Mouse (Mus musculus) midbrain, embryonic 10.5 days (tissue): Measurements from ENCODE around the gene Tead1. TPM values are rescaled to one million over a fixed set of nuclear protein-coding genes. Genes with fewer than 3 reads are reported as not detected.

ENCODE experiments used
- DNase-seq: peaks from one replicate; pipeline ENCODE4 v3.0.0-alpha.2; 2017; ENCODE audit warnings: low spot score
- H3K27ac ChIP-seq: fragments of 300-500 bp; sonication (generic); replicated peaks from 2 replicates; pipeline ENCODE4 v1.5.1; 2016; ENCODE audit warnings: mild to moderate bottlenecking
- H3K27me3 ChIP-seq: fragments of 300-500 bp; sonication (generic); 2 replicates; pipeline ENCODE4 v1.6.1; 2016; ENCODE audit warnings: low read depth, mild to moderate bottlenecking; ENCODE audit not compliant: poor library complexity, severe bottlenecking
- H3K36me3 ChIP-seq: fragments of 300-500 bp; sonication (generic); 2 replicates; pipeline ENCODE4 v1.6.1; 2016; ENCODE audit warnings: mild to moderate bottlenecking, moderate library complexity
- H3K4me1 ChIP-seq: fragments of 300-500 bp; sonication (generic); 2 replicates; pipeline ENCODE4 v1.6.1; 2016
- H3K4me3 ChIP-seq: fragments of 300-500 bp; sonication (generic); 2 replicates; pipeline ENCODE4 v1.5.1; 2016; ENCODE audit warnings: mild to moderate bottlenecking, moderate library complexity
- H3K9me3 ChIP-seq: fragments of 300-500 bp; sonication (generic); replicated peaks from 2 replicates; pipeline ENCODE4 v1.6.1; 2016; ENCODE audit warnings: mild to moderate bottlenecking
- WGBS: fragments of 180-500 bp; shearing (Covaris S2); methylation state at CpG from one replicate; pipeline ENCODE4 v1.1.7; 2016; 5-methylcytosine and 5-hydroxymethylcytosine counted together
- polyA plus RNA-seq: library from polyadenylated mRNA; unstranded; fragments of >200 nt; fragmentation: Nextera tagmentation; extraction: Ambion mirVana; gene quantifications from 2 replicates; pipeline ENCODE4 v1.2.1, GENCODE M21; 2016

Tead1 gene
- polyA plus RNA-seq, 1 experiment from 2014 or later: 17.1 TPM

DNA sequence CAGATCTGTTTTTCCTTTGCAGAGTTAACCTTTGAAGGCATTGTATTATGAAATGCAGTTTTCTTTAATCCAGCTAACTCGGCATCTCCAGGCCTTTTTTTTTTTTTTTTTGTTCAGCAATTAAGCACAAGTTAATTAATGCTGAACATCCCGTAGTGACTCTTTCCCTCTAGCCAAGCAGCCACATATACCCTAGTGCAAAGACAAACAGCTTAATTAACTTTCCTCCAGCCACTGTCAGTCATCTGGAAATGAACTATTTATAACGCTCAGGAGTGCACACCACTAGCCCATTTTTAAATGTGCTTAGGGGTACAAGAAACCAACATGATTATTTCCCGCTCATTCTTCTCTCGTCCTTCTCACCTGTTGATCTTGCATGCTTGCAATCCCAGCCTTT is 136.9 kb downstream of the Tead1 start:
- DNase-seq: no peak
- Histone ChIP-seq H3K27me3 (no peaks in the 10 kb centered on the region), H3K27ac (no peak overlapping the region), H3K9me3 (no peaks in the 10 kb centered on the region), H3K4me1 (peaks cover 16% of the 10 kb centered on the region), H3K4me3 (no peak overlapping the region), H3K36me3 (no peaks in the 10 kb centered on the region)
- 78% methylated on average over 5 of the region's 5 CpGs for WGBS

- H3K4me3 ChIP-seq: no peak overlapping the region
- no peaks in the 10 kb centered on the region for H3K27me3 ChIP-seq
- no peaks in the 10 kb centered on the region for H3K9me3 ChIP-seq
- H3K4me1 ChIP-seq: peaks cover 52% of the 10 kb centered on the region
- H3K27ac ChIP-seq: no peak overlapping the region
- no peaks in the 10 kb centered on the region for H3K36me3 ChIP-seq
- 91% methylated on average over 4 of the region's 4 CpGs for WGBS
- no peak for DNase-seq
These were observed 140.7 kb downstream of the Tead1 start for GRCm38 (mm10) chr7:112819833-112820232.

DNA sequence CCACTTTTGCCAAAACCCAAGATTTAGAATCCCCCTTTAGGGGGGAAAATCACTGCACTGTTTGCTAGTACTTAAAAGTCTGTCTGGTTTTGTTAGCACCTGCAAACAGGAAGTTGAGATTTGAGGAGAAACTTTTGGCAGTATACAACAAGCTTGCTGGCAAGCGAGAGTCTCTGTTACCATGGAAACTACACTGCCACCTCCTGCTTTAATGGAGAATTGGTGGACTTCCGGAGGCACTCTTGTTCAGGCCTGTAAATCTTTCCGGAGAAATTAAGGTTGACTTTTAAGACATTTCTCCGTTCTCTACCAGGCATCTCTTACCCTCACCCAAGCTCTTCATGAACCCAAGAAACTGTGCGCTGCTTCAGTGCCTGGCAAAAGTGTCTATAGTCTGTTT is 143.8 kb downstream of the Tead1 start:
- peaks cover 82% of the 10 kb centered on the region for H3K4me1 ChIP-seq
- WGBS: 15% methylated on average over 5 of the region's 5 CpGs
- peaks cover 13% of the 10 kb centered on the region; the same call in 1 of the 2 replicates for H3K27me3 ChIP-seq
- H3K36me3 ChIP-seq: no peaks in the 10 kb centered on the region
- DNase-seq: peak; percentile 37
- H3K4me3 ChIP-seq: peak overlapping the region; percentile 37
- H3K9me3 ChIP-seq: no peaks in the 10 kb centered on the region
- peak overlapping the region; percentile 71 for H3K27ac ChIP-seq

GRCm38 (mm10) chr7:112823621-112824020 is 144.5 kb downstream of the Tead1 start:
- Histone ChIP-seq H3K27ac (peak overlapping the region; percentile 71), H3K4me1 (peaks cover 90% of the 10 kb centered on the region), H3K36me3 (no peaks in the 10 kb centered on the region), H3K27me3 (peaks cover 13% of the 10 kb centered on the region; the same call in 1 of the 2 replicates), H3K4me3 (peak overlapping the region; percentile 37), H3K9me3 (no peaks in the 10 kb centered on the region)
- 4% methylated on average over 5 of the region's 5 CpGs for WGBS
- peak; percentile 80 for DNase-seq

- peak; percentile 63 for DNase-seq
- Histone ChIP-seq H3K4me1 (peaks cover 91% of the 10 kb centered on the region), H3K4me3 (peak overlapping the region; percentile 35), H3K9me3 (no peaks in the 10 kb centered on the region), H3K36me3 (no peaks in the 10 kb centered on the region), H3K27me3 (peaks cover 13% of the 10 kb centered on the region; the same call in 1 of the 2 replicates), H3K27ac (peak overlapping the region; percentile 80)
- 7% methylated on average over 11 of the region's 11 CpGs for WGBS
These were observed 146.2 kb downstream of the Tead1 start for GRCm38 (mm10) chr7:112825339-112825781.

DNA sequence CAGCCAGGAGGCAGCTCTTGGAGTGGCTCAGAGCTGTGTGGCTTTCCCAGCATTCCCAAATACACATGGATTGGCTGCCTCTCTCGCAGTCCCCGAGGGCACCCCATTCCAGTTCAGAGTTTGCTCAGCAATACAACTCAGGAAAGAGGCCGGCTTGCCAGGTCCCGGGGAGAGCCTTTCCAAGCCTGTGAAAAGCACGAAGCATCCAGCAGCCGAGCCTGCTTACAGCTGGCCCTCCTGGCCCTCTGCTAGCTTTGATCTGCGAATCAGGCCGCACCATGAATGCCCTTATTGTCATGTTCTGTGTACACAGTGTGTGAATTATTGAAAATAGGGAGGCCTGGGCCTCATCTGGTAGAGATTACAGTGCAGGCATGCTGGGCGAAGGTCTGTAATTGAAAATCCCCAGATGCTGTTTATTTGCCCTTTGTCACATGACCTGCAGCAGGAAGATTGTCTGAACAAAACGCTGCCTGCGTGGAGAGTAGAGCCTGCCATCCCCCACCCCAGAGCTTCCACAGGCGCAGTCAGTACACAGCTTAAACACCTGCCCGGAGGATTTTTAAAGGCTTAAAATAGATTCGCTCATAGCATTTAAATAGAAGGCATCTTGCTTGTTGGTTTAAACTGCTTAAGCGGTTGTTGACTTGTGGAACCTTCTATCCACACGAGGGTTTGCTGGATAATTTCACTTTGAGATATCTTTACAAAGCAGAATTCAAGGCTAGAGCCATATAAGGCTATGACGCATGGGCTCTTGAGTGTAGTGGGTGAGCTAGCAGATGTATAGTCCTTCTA is 147.2 kb downstream of the Tead1 start:
- Histone ChIP-seq H3K27ac (peak overlapping the region; percentile 80), H3K4me3 (peak overlapping the region; percentile 35), H3K36me3 (no peaks in the 10 kb centered on the region), H3K27me3 (peaks cover 13% of the 10 kb centered on the region; the same call in 1 of the 2 replicates), H3K9me3 (no peaks in the 10 kb centered on the region), H3K4me1 (peaks cover 88% of the 10 kb centered on the region)
- 18% methylated on average over 17 of the region's 17 CpGs for WGBS
- DNase-seq: peak; percentile 77

DNA sequence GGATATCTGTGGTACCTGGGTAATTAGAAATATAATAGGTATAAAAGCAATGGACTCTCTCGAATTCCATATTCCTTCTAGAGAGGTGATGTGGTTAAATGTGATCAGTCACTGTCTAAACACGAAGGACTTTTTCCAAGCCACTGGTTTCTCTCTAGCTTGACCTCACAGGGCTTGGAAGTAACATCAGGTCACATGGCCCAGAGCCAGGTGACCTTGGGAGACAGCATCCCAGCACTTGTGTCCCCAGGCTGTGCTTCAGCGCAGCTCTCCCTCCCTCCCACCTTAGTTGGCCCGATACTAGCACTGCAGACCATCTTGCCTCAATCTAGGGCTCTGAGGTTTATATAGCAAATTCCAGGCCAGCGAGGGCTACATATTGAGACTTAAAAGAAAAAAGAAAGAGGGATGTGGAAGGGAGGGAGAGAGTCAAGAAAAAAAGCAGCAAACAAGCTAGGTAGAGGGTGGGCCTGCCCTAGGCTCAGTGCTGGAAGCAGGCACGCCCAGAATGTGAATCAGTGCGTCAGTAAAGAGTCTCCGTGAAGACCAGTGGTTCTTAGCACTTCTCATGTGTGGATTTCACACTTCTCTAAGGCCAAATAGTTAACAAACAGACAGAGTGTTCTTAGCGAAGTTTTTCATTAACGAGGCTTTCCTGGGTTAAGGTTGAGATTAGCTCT is 149.0 kb downstream of the Tead1 start:
- DNase-seq: no peak
- Histone ChIP-seq H3K36me3 (no peaks in the 10 kb centered on the region), H3K9me3 (no peaks in the 10 kb centered on the region), H3K27ac (0 out of 2 replicates have a peak overlapping the region, but pooled peaks have one; percentile 42), H3K27me3 (peaks cover 13% of the 10 kb centered on the region; the same call in 1 of the 2 replicates), H3K4me3 (no peak overlapping the region), H3K4me1 (peaks cover 87% of the 10 kb centered on the region)
- WGBS: 61% methylated on average over 10 of the region's 10 CpGs

GRCm38 (mm10) chr7:112828696-112829022 is 149.5 kb downstream of the Tead1 start:
- peaks cover 83% of the 10 kb centered on the region for H3K4me1 ChIP-seq
- H3K27me3 ChIP-seq: peaks cover 13% of the 10 kb centered on the region; the same call in 1 of the 2 replicates
- H3K27ac ChIP-seq: no peak overlapping the region
- H3K36me3 ChIP-seq: no peaks in the 10 kb centered on the region
- no peaks in the 10 kb centered on the region for H3K9me3 ChIP-seq
- DNase-seq: no peak
- no peak overlapping the region for H3K4me3 ChIP-seq

DNA sequence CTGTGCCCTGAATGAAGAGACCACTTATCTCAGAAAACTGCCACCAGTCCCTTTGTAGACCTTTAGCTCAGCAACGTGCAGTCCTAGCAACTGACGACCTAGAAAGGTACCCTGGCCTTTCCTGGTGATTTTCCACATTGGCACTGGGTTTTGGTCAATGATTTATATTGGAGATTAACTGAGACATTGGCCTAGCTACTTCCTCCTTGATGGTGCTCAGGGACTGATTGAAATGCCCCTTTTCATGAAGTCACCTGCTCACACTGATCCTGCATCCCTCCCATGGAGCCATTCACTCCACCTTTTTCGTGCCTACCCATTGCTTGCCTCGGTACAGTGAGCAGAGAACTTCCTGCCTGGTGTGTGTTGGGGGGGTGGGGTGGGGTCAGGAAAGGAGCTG is 151.8 kb downstream of the Tead1 start:
- no peak for DNase-seq
- no peak overlapping the region for H3K4me3 ChIP-seq
- peaks cover under 1% of the 10 kb centered on the region; the same call in 1 of the 2 replicates for H3K36me3 ChIP-seq
- H3K27ac ChIP-seq: no peak overlapping the region
- H3K9me3 ChIP-seq: no peaks in the 10 kb centered on the region
- WGBS: 65% methylated on average over 4 of the region's 4 CpGs
- H3K27me3 ChIP-seq: peaks cover 13% of the 10 kb centered on the region; the same call in 1 of the 2 replicates
- H3K4me1 ChIP-seq: peaks cover 68% of the 10 kb centered on the region

- H3K36me3 ChIP-seq: peaks cover 4% of the 10 kb centered on the region
- H3K9me3 ChIP-seq: no peaks in the 10 kb centered on the region
- H3K4me3 ChIP-seq: no peak overlapping the region
- WGBS: 83% methylated on average over 4 of the region's 4 CpGs
- peaks cover 13% of the 10 kb centered on the region; the same call in 1 of the 2 replicates for H3K27me3 ChIP-seq
- no peak for DNase-seq
- H3K27ac ChIP-seq: peak overlapping the region; percentile 38; the same call in 1 of the 2 replicates
- H3K4me1 ChIP-seq: peaks cover 64% of the 10 kb centered on the region
These were observed 152.3 kb downstream of the Tead1 start for GRCm38 (mm10) chr7:112831446-112831845.

DNA sequence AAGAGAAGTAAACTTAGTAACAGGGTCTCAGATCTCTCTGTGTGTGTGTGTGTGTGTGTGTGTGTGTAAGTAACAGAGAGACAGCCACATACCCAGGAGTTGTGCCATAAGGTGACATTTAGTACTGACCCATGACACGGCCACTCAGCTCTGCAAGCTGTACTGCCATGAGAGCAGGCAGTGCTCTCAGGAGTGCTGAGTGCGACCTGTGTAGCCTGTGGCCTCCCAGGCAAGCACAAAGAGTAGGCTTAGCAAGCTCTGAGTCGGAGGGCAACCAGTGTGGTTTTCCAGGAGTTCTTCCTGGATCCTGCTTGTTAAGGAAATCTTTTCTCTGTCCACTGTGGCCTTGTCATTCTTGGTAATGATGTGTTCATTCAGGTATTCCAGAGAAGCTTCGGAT is 154.0 kb downstream of the Tead1 start:
- Histone ChIP-seq H3K9me3 (peaks cover 11% of the 10 kb centered on the region; the same call in 1 of the 2 replicates), H3K36me3 (peaks cover 16% of the 10 kb centered on the region), H3K27ac (0 out of 2 replicates have a peak overlapping the region, but pooled peaks have one; percentile 1), H3K4me1 (peaks cover 47% of the 10 kb centered on the region), H3K27me3 (no peaks in the 10 kb centered on the region; the same call in 1 of the 2 replicates), H3K4me3 (no peak overlapping the region)
- 80% methylated on average over 4 of the region's 4 CpGs for WGBS
- no peak for DNase-seq

- DNase-seq: no peak
- H3K9me3 ChIP-seq: peaks cover 11% of the 10 kb centered on the region; the same call in 1 of the 2 replicates
- peaks cover 7% of the 10 kb centered on the region; the same call in 1 of the 2 replicates for H3K27me3 ChIP-seq
- no peak overlapping the region for H3K4me3 ChIP-seq
- WGBS: 94% methylated on average over 9 of the region's 9 CpGs
- H3K27ac ChIP-seq: no peak overlapping the region
- peaks cover 52% of the 10 kb centered on the region for H3K4me1 ChIP-seq
- H3K36me3 ChIP-seq: peaks cover 23% of the 10 kb centered on the region
These were observed 157.0 kb downstream of the Tead1 start for GRCm38 (mm10) chr7:112836076-112836475.
